Mouse (Mus musculus): ENCODE measurements around the gene Agbl4. TPM values are rescaled to one million over a fixed set of nuclear protein-coding genes. Genes with fewer than 3 reads are reported as not detected.

Gene Agbl4
- total and polyA plus RNA-seq, 3 experiments: not detected

DNA sequence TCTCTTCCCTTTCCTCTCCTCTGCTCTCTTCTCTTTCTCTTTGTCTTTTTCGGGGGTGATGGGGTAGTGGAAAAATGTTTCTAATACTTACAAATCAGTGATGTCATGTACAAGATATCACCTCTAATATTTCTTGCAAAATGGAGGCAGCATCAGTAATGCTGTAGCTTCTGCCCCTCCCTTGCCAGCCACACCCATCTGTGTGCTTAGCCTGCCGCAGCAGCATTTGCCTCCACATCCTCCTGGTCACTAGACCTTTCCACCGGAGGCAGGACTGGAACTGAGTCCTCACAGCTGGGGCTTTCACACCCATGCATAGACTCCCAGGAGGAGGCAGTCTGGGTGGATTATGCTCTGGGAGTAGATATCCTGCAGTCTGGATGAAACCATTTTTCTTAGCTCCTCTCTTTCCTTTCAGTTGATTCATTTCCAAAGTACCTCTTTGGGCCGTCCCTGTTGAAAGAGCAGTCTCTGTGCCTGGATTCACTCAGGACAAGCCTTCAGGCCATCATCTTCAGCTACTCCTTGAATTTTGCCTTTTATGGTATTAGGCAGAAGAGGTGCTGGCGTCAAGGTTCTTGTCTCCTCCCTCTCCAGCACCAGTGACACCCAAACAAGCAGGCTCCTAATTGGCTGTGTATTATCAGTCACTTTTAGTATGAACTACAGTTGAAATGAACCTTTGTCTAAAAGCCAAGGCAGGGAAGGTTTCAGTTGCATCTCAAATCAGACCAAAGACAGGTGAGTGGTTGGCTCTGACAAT lies 1105.7 kb downstream of the Agbl4 start:
- TF ChIP-seq TBP (IDR thresholded peaks at IDR 0.05; ENCODE audit: low read depth, low read length): no peak
- no peak for TF ChIP-seq UBTF (IDR thresholded peaks at IDR 0.05; ENCODE audit: borderline replicate concordance, insufficient read depth, low read depth, low read length)
- TF ChIP-seq TAL1 (IDR thresholded peaks at IDR 0.05; ENCODE audit: low read length): no peak
- TF ChIP-seq MYC (IDR thresholded peaks at IDR 0.05; ENCODE audit: low read depth, low read length): no peak
- no peak for TF ChIP-seq MAZ (IDR thresholded peaks at IDR 0.05; ENCODE audit: low read depth, low read length)
- TF ChIP-seq MXI1 (IDR thresholded peaks at IDR 0.05; ENCODE audit: low read depth, low read length): no peak
- TF ChIP-seq POLR2AphosphoS2 (IDR thresholded peaks at IDR 0.05; ENCODE audit: low read length): no peak
- no peak for TF ChIP-seq SMC3 (IDR thresholded peaks at IDR 0.05; ENCODE audit: low read depth, low read length)
- no peak for TF ChIP-seq KAT2A (conservative IDR thresholded peaks at IDR 0.05; ENCODE audit: low read depth, low read length)
- TF ChIP-seq POLR2AphosphoS5 (IDR thresholded peaks at IDR 0.05; ENCODE audit: borderline replicate concordance, low read depth, low read length): no peak
- no peak for TF ChIP-seq ZC3H11A (IDR thresholded peaks at IDR 0.05; ENCODE audit: low read depth, low read length)
- no peak for TF ChIP-seq EP300 (IDR thresholded peaks at IDR 0.05; ENCODE audit: low read depth in 1 of 2, low read length in 2 of 2)
- TF ChIP-seq CTCF (IDR thresholded peaks at IDR 0.05 in 2 of 3, conservative IDR thresholded peaks at IDR 0.05 in 1 of 3; ENCODE audit: control insufficient read depth in 1 of 3, insufficient read depth in 1 of 3, low read depth in 2 of 3, low read length in 3 of 3, poor library complexity in 1 of 3, severe bottlenecking in 1 of 3): no peak
- no peak for TF ChIP-seq NRF1 (IDR thresholded peaks at IDR 0.05; ENCODE audit: insufficient read depth, low read depth, low read length, poor library complexity, severe bottlenecking)
- TF ChIP-seq MAFK (IDR thresholded peaks at IDR 0.05; ENCODE audit: borderline replicate concordance, low read depth, low read length): no peak
- TF ChIP-seq ELF1 (IDR thresholded peaks at IDR 0.05; ENCODE audit: low read depth, low read length): no peak
- TF ChIP-seq MAX (IDR thresholded peaks at IDR 0.05; ENCODE audit: low read length): no peak
- no peak for TF ChIP-seq ZNF384 (IDR thresholded peaks at IDR 0.05; ENCODE audit: low read depth, low read length)
- TF ChIP-seq NELFE (IDR thresholded peaks at IDR 0.05; ENCODE audit: low read depth, low read length): no peak
- TF ChIP-seq CHD2 (IDR thresholded peaks at IDR 0.05; ENCODE audit: low read length): no peak
- H3K9me3 ChIP-seq (replicated peaks; ENCODE audit: insufficient read depth, low read length): no peaks in the 10 kb centered on the region
- no peaks in the 10 kb centered on the region for H3K27me3 ChIP-seq (ENCODE audit: control insufficient read depth in 1 of 2, insufficient read depth in 2 of 2, low read length in 2 of 2)
- H3K36me3 ChIP-seq (ENCODE audit: control insufficient read depth in 1 of 2, insufficient read depth in 2 of 2, low read length in 2 of 2): no peaks in the 10 kb centered on the region
- H3K9ac ChIP-seq (ENCODE audit: control insufficient read depth, low read depth, low read length, poor library complexity, severe bottlenecking): no peak overlapping the region
- no peaks in the 10 kb centered on the region for H3K4me1 ChIP-seq (ENCODE audit: control insufficient read depth in 1 of 2, insufficient read depth in 2 of 2, low read length in 2 of 2)
- no peak overlapping the region for H3K27ac ChIP-seq (ENCODE audit: control insufficient read depth, low read depth, low read length)
- no peak for DNase-seq (ENCODE audit: low read depth, low spot score)
- no peak overlapping the region for H3K4me3 ChIP-seq (ENCODE audit: control insufficient read depth in 1 of 2, insufficient read depth in 1 of 2, low read depth in 2 of 2, low read length in 2 of 2)
- no peaks in the 10 kb centered on the region for H3K79me2 ChIP-seq (ENCODE audit: control insufficient read depth, insufficient read depth, low read length, poor library complexity)

DNA sequence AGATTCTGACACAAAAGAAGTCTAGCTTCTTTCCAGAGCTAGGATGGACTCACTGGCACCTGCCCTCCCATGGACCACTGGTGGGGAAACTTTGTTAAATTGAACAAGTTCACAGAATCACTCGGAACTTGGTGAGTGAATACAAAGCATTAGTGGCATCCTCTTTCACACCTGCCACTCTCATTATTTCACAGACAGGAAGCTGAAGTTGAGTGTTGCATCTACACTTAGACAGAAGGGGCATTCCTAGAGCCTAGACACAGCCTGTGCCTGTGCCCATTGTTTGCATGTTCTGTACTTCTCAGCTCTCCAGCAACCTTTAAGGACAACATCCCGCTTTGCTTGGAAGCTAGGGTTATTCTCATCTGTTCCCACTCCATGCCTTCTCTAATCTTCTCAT lies 1107.5 kb downstream of the Agbl4 start:
- no peak for DNase-seq (ENCODE audit: low read depth, low spot score)
- Histone ChIP-seq H3K36me3 (ENCODE audit: control insufficient read depth in 1 of 2, insufficient read depth in 2 of 2, low read length in 2 of 2) (no peaks in the 10 kb centered on the region), H3K27ac (ENCODE audit: control insufficient read depth, low read depth, low read length) (no peak overlapping the region), H3K9ac (ENCODE audit: control insufficient read depth, low read depth, low read length, poor library complexity, severe bottlenecking) (no peak overlapping the region), H3K4me1 (ENCODE audit: control insufficient read depth in 1 of 2, insufficient read depth in 2 of 2, low read length in 2 of 2) (no peaks in the 10 kb centered on the region), H3K27me3 (ENCODE audit: control insufficient read depth in 1 of 2, insufficient read depth in 2 of 2, low read length in 2 of 2) (no peaks in the 10 kb centered on the region), H3K4me3 (ENCODE audit: control insufficient read depth in 1 of 2, insufficient read depth in 1 of 2, low read depth in 2 of 2, low read length in 2 of 2) (no peak overlapping the region), H3K79me2 (ENCODE audit: control insufficient read depth, insufficient read depth, low read length, poor library complexity) (no peaks in the 10 kb centered on the region), H3K9me3 (replicated peaks; ENCODE audit: insufficient read depth, low read length) (no peaks in the 10 kb centered on the region)
- TF ChIP-seq RCOR1 (IDR thresholded peaks at IDR 0.05; ENCODE audit: low read depth, low read length) (no peak), TAL1 (IDR thresholded peaks at IDR 0.05; ENCODE audit: low read length) (no peak)
